Mouse (Mus musculus) kidney, adult 9 months (tissue): Measurements from ENCODE around the gene Doc2a.

Source experiments
- DNase-seq: peaks from one replicate; pipeline ENCODE4 v3.0.0; 2022

The Doc2a gene

DNA sequence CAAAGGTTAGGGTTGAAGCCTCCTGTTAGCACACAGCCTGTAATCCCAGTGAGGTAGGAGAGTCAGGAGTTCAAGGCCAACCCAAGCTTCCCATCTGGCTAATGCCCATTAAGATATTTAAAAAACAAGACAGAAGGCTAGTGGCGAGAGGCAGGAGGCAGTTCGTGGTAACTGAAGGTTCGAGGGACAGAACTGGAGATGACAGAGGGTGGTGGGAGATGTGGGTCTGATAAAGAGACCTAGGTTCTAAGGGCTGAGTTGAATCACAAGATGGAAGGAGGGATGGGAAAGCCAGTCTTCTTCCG, at the start of gene Doc2a:
Gene Doc2a, plus strand, starts transcription at position 301 of the 305 bp plus-strand sequence.
- no peak for DNase-seq

GRCm38 (mm10) chr7:126798127-126799049, 48.8 kb upstream of the Doc2a start:
- peak; percentile 64 for DNase-seq

DNA sequence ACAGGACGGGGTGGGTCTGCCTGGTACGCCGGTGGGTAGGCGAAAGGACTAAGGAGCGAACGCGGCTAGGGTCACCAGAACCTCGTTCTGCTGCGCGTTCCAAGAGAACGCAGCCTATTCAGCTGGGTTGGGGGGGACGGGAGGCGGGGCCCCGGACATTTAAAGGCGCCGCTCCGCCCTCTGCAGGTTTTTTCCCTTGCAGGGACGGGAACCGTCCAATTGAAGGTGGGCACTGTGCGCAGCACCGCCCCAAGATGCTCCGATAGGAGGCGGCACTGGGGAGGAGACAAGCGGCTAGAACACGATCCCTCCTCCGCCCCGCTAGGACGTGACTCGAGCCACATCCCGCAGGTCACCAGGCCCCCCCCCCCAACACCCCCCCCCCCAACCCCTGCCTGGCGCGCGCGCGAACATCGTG, 48.2 kb upstream of the Doc2a start:
- DNase-seq: peak; percentile 99

DNA sequence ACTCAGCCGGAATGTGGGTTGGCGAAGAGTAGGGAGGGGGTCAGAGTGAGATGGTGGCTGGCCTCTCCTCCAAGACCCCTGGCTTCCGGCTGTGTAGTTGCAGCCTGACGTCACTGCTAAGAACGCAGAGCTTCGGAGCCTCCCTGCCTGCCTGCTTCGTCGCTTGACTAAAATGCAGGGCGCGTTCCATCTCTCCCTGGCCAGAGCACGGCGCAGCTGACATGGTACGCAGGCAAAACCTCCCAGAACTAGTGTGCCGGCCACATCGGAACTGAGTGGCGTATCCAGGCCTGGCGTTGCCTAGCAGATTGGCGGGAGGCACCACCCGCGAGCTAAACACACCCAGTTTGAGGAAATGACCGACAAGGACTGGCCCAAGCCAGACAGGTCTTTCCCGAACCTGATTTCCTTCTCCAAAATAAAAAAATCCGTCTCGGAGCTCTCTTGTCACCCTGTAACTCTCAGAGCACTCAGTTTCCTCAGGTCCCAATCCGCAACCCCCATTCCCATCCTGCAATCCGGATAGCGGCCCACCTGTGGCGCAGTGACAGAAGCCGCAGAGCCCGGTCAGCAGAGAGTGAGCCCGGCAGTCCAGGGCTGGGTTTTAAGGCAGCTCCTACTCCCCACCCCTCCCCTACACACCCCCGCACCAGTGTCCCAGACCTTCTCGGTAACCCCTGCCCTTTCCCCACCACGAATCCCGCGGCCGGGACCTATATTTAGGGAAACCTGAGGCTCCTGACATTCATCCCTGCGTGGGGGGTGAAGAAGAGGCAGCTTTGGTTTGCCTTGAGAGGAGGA, 47.5 kb upstream of the Doc2a start:
- no peak for DNase-seq

- DNase-seq: no peak
Observed at GRCm38 (mm10) chr7:126800269-126801056, 46.8 kb upstream of the Doc2a start.

- DNase-seq: no peak
Observed at GRCm38 (mm10) chr7:126801057-126801422, 46.2 kb upstream of the Doc2a start.

DNA sequence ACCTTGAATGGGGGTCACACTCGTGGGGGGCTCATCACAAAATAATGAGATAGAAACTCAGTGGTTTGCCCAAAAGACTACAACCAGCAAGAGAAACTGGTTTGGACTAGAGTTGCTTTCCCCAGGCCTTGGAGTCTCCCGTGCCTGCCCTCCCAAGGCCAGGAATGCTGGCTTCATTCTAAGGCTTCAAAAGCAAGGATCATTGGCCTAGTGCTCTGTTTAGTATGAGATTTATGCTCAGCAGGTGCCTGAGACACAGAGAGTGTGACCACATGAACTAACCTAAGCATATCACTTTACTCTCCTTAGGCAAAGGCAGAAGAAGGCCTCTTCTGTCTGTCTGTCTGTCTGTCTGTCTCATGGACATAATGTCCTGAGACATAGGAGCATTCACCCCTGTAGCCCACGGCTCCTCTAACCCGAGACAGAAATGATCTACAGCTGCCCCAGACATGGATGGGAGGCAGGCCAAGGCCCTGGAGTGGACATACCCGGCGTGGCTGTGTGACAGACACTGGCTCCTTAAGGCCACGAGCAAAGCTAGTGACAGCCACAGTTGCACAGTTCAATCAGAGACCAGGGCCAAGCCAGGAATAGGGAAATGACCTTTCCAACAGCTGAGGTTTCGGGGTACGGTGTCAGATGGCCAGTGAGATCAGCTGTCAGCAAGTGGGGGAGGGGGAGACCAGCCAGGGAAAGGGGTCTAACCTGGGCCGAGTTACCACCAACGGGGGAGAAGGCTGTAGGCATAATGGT, 44.9 kb upstream of the Doc2a start:
- DNase-seq: no peak

DNA sequence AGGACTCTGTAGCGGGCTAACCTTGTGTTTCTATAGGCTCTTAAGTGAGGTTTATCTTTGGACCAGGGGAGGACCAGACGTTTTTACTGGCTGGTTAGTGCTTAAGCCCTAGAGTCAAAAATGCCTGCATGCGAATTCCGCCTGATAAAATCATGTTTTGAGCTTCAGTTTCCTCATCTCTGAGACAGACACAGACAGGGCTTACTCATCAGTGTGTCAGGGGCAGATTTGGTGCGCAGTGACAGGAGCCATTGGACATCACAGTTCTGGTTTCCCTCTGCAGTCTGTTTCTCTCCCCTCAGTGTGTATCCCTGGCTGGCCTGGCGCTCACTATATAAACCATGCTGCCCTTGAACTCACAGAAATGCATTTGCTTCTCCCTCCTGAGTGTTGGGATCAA, 44.0 kb upstream of the Doc2a start:
- DNase-seq: no peak

GRCm38 (mm10) chr7:126803751-126804150, 43.5 kb upstream of the Doc2a start:
- DNase-seq: no peak

DNA sequence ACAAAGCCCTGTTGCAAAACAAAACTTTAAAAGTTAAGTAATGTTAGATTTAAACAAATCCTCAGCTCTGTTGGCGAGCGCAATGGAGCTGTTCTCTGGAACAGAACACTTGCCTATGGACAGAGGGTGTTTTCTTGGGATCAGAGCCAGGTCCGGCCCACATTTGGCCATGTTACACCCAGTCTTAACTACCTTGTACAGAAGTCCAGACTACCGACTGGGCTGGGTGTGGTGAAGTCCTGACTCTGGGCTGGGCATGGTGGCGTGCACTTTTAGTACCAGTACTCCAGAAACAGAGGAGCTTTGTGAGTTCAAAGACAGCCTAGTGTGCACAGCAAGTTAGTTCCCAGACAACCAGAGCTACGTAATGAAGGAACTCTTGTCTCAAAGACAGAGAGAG, 40.3 kb upstream of the Doc2a start:
- DNase-seq: no peak

DNA sequence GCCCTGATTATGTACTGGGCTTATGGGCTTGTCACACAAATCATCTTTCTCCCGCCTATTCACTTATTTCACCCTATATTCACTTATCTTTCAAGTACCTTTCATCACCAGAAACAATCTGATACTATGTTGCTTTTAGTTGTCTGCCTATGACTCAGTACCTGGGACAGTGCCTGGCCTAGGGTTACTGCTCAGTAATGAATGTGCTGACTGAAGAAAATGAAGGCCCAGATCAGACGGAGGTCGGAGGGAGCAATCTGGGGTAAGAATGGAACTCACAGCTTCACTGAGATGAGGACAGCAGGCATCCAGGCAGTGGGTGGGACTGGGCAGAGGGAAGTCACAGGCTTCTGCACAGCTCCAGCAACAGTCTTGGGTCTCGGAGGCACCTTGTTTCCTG, 39.8 kb upstream of the Doc2a start:
- no peak for DNase-seq

DNA sequence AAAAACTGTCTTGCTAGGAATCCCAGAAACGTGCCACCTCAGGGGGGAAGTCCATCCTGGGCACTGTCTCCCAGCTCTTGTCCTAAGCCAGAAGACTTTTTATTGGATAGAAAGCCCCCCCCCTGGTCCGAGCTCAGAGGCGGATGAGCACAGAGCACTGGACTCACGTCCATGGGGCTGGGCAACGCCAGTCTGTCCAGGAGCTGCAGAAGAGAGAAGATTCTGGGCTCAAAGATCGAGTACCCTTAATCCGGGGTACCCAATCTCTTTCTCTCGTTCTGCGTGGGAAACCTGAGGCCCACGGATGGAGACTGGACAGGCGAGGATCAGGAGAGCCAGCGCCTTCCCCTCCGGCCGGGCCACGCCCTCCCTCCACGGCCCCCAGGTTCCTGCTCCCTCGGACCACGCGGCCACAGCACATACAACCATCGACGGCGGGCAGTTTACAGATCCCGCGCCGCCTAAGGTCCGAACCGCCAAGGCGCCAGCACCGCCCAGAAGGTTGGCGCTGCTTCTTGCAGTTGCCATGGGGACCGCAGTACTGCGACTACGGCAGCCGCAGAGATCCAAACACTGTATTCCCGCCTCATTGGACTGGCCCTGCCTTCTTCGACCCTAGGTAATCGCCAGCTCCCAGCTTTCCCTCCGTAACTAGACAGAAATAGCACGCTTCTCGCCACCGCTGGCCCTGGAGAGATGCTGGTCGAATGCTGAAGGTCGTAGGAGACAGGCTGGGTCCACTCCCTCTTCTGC, 38.3 kb upstream of the Doc2a start:
- DNase-seq: peak; percentile 93

DNA sequence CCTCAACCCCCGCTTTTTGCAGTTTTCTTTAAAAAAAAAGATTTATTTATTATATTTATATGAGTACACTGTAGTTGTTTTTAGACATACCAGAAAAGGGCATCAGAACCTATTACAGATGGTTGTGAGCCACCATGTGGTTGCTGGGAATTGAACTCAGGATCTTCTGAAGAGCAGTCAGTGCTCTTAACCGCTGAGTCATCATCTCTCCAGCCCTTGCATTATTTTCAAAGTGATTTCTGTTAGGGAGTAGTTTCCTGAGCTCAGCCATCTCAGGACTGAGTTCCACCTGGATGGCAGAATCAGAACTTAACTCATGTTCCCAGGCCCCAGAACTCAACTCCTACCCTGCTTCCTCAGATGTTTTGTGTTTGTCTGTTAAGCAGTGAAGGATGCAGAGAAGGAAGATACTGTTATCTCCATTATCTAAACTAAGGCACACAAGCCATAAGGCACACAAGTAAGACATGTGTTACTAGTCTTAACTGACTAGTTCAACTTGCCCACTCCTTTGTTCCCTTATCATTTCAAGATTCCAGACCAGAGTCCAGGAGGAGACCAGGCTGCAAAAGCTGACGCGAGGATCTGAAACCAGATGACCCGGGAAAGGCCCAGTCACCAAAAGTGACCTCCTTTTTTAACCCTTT, 37.4 kb upstream of the Doc2a start:
- DNase-seq: no peak

GRCm38 (mm10) chr7:126815726-126816222, 31.4 kb upstream of the Doc2a start:
- no peak for DNase-seq

GRCm38 (mm10) chr7:126816494-126816893, 30.7 kb upstream of the Doc2a start:
- DNase-seq: no peak

DNA sequence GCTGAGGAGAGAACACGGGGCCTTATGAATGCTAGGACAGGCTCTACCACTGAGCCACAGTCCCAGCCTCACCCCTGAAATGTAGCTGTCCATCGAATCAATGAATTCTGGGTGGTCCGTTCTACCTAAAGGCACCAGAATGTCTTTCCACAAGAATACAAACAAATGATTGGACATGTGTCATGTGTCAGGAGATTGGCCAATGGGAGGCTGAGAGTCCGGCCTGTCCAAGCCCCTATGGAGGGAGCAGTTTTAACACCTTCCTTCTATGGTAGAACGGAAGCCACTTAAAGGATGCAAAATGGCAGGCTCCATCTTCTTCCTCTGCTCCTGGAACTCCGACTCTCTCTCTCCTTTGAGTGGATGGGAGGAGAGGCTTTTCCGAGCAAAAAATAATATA, 29.6 kb upstream of the Doc2a start:
- DNase-seq: no peak

- DNase-seq: no peak
Observed at GRCm38 (mm10) chr7:126818818-126819217, 28.4 kb upstream of the Doc2a start.

- peak; percentile 81 for DNase-seq
Observed at GRCm38 (mm10) chr7:126821835-126822511, 25.2 kb upstream of the Doc2a start.

DNA sequence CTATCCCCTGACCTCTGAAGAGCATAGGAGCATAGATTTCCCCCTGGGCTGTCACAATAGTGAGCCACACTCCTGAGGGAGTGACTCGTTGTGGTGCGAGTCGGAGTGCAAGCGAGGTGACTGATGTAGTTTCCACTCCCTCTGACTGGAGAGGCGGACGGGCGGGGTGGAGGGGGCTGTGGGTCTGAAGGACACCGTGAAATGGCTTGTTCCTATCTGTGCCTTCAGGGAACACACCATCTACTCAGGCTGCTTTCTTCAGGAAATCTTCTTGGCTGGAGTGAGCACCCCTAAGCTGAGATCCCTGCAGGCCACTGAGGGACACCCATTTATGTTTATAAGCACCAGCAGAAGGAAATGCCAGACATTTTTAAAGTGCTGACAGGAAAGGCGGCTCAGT, 24.5 kb upstream of the Doc2a start:
- no peak for DNase-seq

DNA sequence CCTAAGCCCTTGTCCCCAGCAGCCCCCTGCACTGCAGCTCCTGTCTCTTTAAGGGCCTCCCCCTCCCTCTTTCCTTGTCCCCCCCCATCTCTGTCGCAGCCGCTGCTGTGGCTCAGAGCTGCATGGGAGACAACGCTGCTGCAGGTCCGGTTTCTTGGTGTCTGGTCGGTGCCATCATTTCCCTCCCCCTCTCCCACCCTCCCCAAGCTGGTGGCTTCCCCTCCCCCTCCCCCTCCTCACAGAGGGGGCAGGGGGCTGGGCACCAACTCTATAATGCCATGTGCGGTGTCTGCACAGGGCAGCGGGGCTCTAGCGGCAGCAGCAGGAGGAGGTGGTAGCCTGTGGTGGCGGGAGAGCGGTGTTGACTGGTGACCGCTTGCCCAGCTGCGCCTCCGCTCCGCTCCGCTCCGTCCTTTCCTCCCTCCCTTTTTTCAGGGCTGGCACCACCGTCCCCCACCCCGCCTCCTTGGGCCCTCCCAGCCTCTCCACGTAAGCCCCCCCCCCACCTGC, 24.0 kb upstream of the Doc2a start:
- DNase-seq: no peak
